Mouse (Mus musculus) forebrain, postnatal 0 days (tissue): Measurements from ENCODE around the gene Dusp23. TPM values are rescaled to one million over a fixed set of nuclear protein-coding genes. Genes with fewer than 3 reads are reported as not detected.

Experiments
- ATAC-seq: fragments of 200-750 bp; cut with Nextera tagmentation; 2 replicates; pipeline ENCODE4 v1.8.0; 2017; ENCODE audit warnings: mild to moderate bottlenecking, moderate library complexity
- DNase-seq: peaks from one replicate; pipeline ENCODE4 v3.0.0-alpha.2; 2015
- H3K27ac ChIP-seq: fragments of 300-500 bp; sonication (generic); 2 replicates; pipeline ENCODE4 v1.5.1; 2014; ENCODE audit warnings: low read depth, mild to moderate bottlenecking, antibody characterized with exemption, low read length, moderate library complexity, mixed read lengths
- H3K27me3 ChIP-seq: fragments of 300-500 bp; sonication (generic); 2 replicates; pipeline ENCODE4 v1.6.1; 2014; ENCODE audit warnings: mild to moderate bottlenecking, low read length, mixed read lengths; ENCODE audit not compliant: insufficient read depth
- H3K36me3 ChIP-seq: fragments of 300-500 bp; sonication (generic); 2 replicates; pipeline ENCODE4 v1.6.1; 2014; ENCODE audit warnings: mild to moderate bottlenecking, moderate library complexity; ENCODE audit not compliant: insufficient read depth
- H3K4me1 ChIP-seq: fragments of 300-500 bp; sonication (generic); 2 replicates; pipeline ENCODE4 v1.6.1; 2014; ENCODE audit warnings: antibody characterized with exemption; ENCODE audit not compliant: insufficient read depth
- H3K4me2 ChIP-seq: fragments of 300-500 bp; sonication (generic); 2 replicates; pipeline ENCODE4 v1.6.1; 2014; ENCODE audit warnings: low read depth, mild to moderate bottlenecking, moderate library complexity
- H3K4me3 ChIP-seq: fragments of 300-500 bp; sonication (generic); 2 replicates; pipeline ENCODE4 v1.5.1; 2014; ENCODE audit warnings: low read depth, low read length, mixed read lengths
- H3K9ac ChIP-seq: fragments of 300-500 bp; sonication (generic); 2 replicates; pipeline ENCODE4 v1.6.1; 2014; ENCODE audit warnings: mild to moderate bottlenecking
- H3K9me3 ChIP-seq: fragments of 300-500 bp; sonication (generic); 2 replicates; pipeline ENCODE4 v1.6.1; 2016; ENCODE audit warnings: low read length
- CTCF ChIP-seq: sonication (generic); IDR thresholded peaks from 2 replicates; pipeline ENCODE4 v1.5.1; 2016; ENCODE audit warnings: antibody characterized with exemption, control low read depth, low read depth
- WGBS: fragments of 180-500 bp; shearing (Covaris S2); extraction: QIAGEN DNeasy Blood & Tissue Kit; methylation state at CpG from one replicate; pipeline ENCODE4 v1.1.7; 2014; 5-methylcytosine and 5-hydroxymethylcytosine counted together
- polyA plus RNA-seq: library from polyadenylated mRNA; unstranded; fragments of >200 nt; fragmentation: Nextera tagmentation; extraction: Ambion mirVana; gene quantifications from 2 replicates; pipeline ENCODE4 v1.2.1, GENCODE M21; 2015
- total RNA-seq: library from RNA; depleted of rRNA; stranded (reverse); fragments of >200 nt; gene quantifications from 2 replicates; pipeline ENCODE4 v1.2.3, GENCODE M21; 2014; rRNA removed

Dusp23 gene
- total and polyA plus RNA-seq, 2 experiments from 2014 or later: 3.0 to 8.9 TPM

DNA sequence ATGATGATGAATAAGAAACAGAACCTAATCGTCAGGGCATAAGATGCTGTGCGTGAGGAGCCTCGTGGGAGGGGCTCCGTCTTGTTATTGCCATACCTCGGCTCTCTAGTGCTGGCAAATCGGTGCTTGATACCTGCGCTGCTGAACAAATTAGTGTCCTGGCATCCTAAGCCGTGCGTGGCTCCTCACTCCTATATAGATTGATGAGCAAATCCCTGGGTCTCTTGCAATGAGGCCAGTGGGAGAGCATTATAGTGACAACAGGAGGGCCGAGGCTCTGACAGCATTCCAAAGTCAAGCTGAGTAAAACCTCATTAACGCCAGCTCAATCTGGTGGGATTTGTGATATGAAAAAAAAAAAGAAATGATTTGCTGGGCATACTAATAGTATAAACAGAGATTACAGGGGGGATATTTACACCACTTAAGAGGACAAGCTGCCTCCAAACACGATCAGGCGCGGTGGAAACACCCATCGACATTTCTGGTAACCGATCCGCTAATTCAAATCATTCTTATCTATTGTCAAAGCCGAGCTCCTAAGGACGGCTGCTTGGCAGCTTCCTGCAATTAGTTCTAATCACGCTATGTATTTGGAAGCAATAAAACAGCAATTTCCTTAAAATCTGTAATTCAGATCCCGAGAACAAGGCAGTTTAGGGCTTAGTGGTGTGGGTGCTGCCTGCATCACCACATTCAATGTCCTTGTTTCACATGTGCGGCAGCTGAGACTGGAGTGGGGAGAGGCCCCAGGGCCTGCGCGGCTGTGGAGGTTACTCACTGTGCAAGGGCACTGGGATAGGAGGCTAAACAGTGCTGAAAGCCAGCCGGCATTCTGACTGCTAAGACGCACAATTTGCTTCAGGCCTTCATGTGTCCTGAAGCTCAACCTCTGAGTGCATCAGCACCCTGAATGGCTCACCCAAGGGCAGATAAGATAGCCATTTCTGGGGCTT is 46.9 kb downstream of the Dusp23 start:
- DNase-seq: peak; percentile 56
- WGBS: 7% methylated on average over 26 of the region's 26 CpGs

DNA sequence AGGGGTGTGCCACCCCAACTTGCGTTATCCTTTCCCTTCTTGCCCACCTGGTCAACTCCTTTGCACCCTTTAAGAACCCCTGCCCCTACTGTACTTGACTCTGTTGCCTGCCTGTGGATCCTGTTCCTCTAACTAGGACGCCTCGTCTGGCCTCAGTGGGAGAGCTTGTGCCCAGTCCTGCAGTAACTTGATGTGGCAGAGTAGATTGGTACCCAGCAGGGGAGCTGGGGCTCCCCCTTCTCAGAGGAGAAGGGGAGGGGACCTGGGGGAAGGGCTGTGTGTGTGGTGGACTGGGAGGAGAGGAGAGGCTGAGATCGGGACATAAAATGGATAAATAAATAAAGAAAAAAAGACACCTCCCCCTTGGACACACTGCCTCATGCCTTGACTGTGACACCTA is 47.7 kb downstream of the Dusp23 start:
- Histone ChIP-seq H3K4me2 (no peak overlapping the region), H3K4me3 (no peak overlapping the region), H3K27me3 (no peaks in the 10 kb centered on the region; the same call in 1 of the 2 replicates), H3K27ac (no peak overlapping the region), H3K4me1 (peaks cover 9% of the 10 kb centered on the region; the same call in 1 of the 2 replicates), H3K9me3 (no peaks in the 10 kb centered on the region), H3K36me3 (no peaks in the 10 kb centered on the region), H3K9ac (no peak overlapping the region)
- no peak for TF ChIP-seq CTCF
- WGBS: 39% methylated on average over 4 of the region's 4 CpGs
- DNase-seq (no peak), ATAC-seq (no peak)

More for the DNA sequence above, 46.9 kb downstream of the Dusp23 start:
- H3K36me3 ChIP-seq: no peaks in the 10 kb centered on the region
- H3K27me3 ChIP-seq: no peaks in the 10 kb centered on the region; the same call in 1 of the 2 replicates
- H3K4me3 ChIP-seq: no peak overlapping the region
- H3K9me3 ChIP-seq: no peaks in the 10 kb centered on the region
- no peak for TF ChIP-seq CTCF
- peaks cover 9% of the 10 kb centered on the region; the same call in 1 of the 2 replicates for H3K4me1 ChIP-seq
- H3K27ac ChIP-seq: no peak overlapping the region
- peak overlapping the region; percentile 33; the same call in 1 of the 2 replicates for H3K9ac ChIP-seq
- ATAC-seq: peak; percentile 78
- peak overlapping the region; percentile 31 for H3K4me2 ChIP-seq

DNA sequence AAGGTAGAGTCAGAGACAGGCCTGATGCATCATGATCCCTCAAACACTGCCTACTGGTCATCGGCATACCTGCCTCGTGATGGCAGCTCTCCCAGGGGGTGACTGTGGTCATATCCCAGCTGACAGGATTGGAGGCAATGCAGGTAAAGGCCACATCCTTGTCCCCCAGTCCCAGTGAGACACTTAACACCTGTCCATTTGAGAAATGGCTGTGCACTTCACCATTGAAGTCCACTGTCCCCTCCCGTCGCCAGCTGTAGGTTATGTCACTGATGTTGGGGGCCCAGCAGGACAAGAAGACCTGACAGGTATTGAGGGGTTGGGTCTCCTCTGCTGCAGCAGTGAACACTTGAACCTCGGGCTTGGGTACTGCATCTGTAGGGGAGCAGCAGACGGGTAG is 48.5 kb downstream of the Dusp23 start:
- no peak overlapping the region for H3K9ac ChIP-seq
- no peaks in the 10 kb centered on the region for H3K36me3 ChIP-seq
- WGBS: 87% methylated on average over 6 of the region's 6 CpGs
- H3K4me3 ChIP-seq: no peak overlapping the region
- no peaks in the 10 kb centered on the region; the same call in 1 of the 2 replicates for H3K27me3 ChIP-seq
- DNase-seq (no peak), ATAC-seq (no peak)
- H3K4me2 ChIP-seq: no peak overlapping the region
- H3K27ac ChIP-seq: no peak overlapping the region
- no peaks in the 10 kb centered on the region for H3K9me3 ChIP-seq
- TF ChIP-seq CTCF: no peak
- H3K4me1 ChIP-seq: peaks cover 9% of the 10 kb centered on the region; the same call in 1 of the 2 replicates

DNA sequence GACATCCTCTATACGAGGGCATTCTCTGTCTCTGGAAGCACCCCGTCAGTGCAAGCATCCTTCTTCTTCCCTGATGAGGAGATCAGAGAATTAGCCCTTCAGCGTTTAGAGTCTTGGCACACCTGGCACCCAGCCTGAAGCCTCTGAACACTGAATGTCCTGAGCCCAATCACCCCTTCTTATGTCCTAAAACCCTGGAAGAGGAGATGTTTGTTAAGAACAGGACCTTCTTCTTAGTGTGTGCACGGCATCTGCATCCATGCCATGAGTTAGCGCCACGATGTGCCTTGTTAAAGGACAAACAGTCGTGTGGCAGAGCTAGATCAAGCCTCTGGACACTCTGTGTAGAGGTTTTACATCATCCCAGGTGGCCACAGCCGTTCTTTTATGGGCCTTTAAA is 50.3 kb downstream of the Dusp23 start:
- no peak for DNase-seq
- Histone ChIP-seq H3K36me3 (no peaks in the 10 kb centered on the region), H3K4me3 (no peak overlapping the region), H3K9ac (no peak overlapping the region), H3K27me3 (no peaks in the 10 kb centered on the region; the same call in 1 of the 2 replicates), H3K4me2 (no peak overlapping the region), H3K4me1 (peaks cover 9% of the 10 kb centered on the region; the same call in 1 of the 2 replicates), H3K9me3 (no peaks in the 10 kb centered on the region), H3K27ac (no peak overlapping the region)
- no peak for ATAC-seq
- 89% methylated on average over 8 of the region's 8 CpGs for WGBS
- no peak for TF ChIP-seq CTCF

Other genes starting within 250 kb of the Dusp23 start
- 0.15 and 0.43 TPM in 2 replicates for gene Slamf9, start 157.6 kb downstream of the Dusp23 start, total RNA-seq
- 0.21 and 0.30 TPM in 2 replicates for gene Slamf9, start 157.6 kb downstream of the Dusp23 start, polyA plus RNA-seq
- 35.3 and 36.2 TPM in 2 replicates for gene Igsf9, start 151.2 kb downstream of the Dusp23 start, total RNA-seq
- 13.3 and 25.6 TPM in 2 replicates for gene Igsf9, start 151.2 kb downstream of the Dusp23 start, polyA plus RNA-seq
- gene Tagln2, start 132.9 kb downstream of the Dusp23 start, total RNA-seq: 31.5 and 33.8 TPM in 2 replicates
- gene Tagln2, start 132.9 kb downstream of the Dusp23 start, polyA plus RNA-seq: 42.8 and 48.5 TPM in 2 replicates
- 3.0 and 5.1 TPM in 2 replicates for gene Cfap45, start 112.2 kb downstream of the Dusp23 start, total RNA-seq
- 3.9 and 5.5 TPM in 2 replicates for gene Cfap45, start 112.2 kb downstream of the Dusp23 start, polyA plus RNA-seq
- gene Vsig8, start 77.0 kb downstream of the Dusp23 start, total RNA-seq: 0.71 and 1.0 TPM in 2 replicates
- gene Vsig8, start 77.0 kb downstream of the Dusp23 start, polyA plus RNA-seq: 0.45 and 0.67 TPM in 2 replicates
- gene Slamf8, start 42.4 kb downstream of the Dusp23 start, total RNA-seq: not detected in 2 replicates
- 0.08 TPM in 1 of 2 replicates, not detected in the other for gene Slamf8, start 42.4 kb downstream of the Dusp23 start, polyA plus RNA-seq
- gene Fcrl6, start 30.4 kb downstream of the Dusp23 start, total RNA-seq: not detected in 2 replicates
- gene Fcrl6, start 30.4 kb downstream of the Dusp23 start, polyA plus RNA-seq: 0.18 TPM in 1 of 2 replicates, not detected in the other
- 0.19 TPM in 1 of 2 replicates, not detected in the other for gene Crp, start 65.1 kb upstream of the Dusp23 start, total RNA-seq
- gene Crp, start 65.1 kb upstream of the Dusp23 start, polyA plus RNA-seq: not detected in 2 replicates